11 mouse cellular contexts compared by ENCODE assay signal in genomic region chr3:104424346-104424745, GRCm38 (mm10).
DNase-seq lines count a peak whose midpoint lies in the region; ATAC-seq lines count a peak whose summit lies in the region.
"Had no signal": no experiment of that assay in that cellular context is flagged by ENCODE, and none has a peak within 500 bp of the region (broad histone marks: within the 10 kb centered on the region; RNA-seq: fewer than 3 reads in every experiment).

No protein-coding gene starts in this region.

- peak; percentile 74 for DNase-seq in brain, adult 2 months (ENCODE audit: low read depth, low spot score)
- no peak for DNase-seq in heart, postnatal 4 days
- DNase-seq in limb, embryonic 10.5 days (ENCODE audit: low spot score), result no peak
- DNase-seq in adrenal gland, adult (ENCODE audit: inconsistent age in 2 of 2, low spot score in 1 of 2), result no peak
- DNase-seq: gastrocnemius, postnatal 25 days had no signal

- no peak overlapping the region for H3K4me2 ChIP-seq in hindbrain, embryonic 15.5 days
- no peak overlapping the region for H3K4me2 ChIP-seq in hindbrain, embryonic 13.5 days
- H3K4me2 ChIP-seq in intestine, embryonic 16.5 days (ENCODE audit: low read depth, low read length), result no peak overlapping the region
- H3K4me2 ChIP-seq in liver, embryonic 12.5 days, result no peak overlapping the region
- H3K4me2 ChIP-seq: limb, embryonic 12.5 days had no signal

- no peak overlapping the region for H3K27ac ChIP-seq in hindbrain, embryonic 15.5 days (replicated peaks)
- no peak overlapping the region for H3K27ac ChIP-seq in hindbrain, embryonic 13.5 days
- H3K27ac ChIP-seq in intestine, embryonic 16.5 days (ENCODE audit: low read length), result no peak overlapping the region
- H3K27ac ChIP-seq in liver, embryonic 12.5 days, result no peak overlapping the region
- no peak overlapping the region for H3K27ac ChIP-seq in limb, embryonic 10.5 days
- H3K27ac ChIP-seq: limb, embryonic 12.5 days had no signal

- H3K27me3 ChIP-seq in hindbrain, embryonic 15.5 days, result no peaks in the 10 kb centered on the region
- no peaks in the 10 kb centered on the region for H3K27me3 ChIP-seq in hindbrain, embryonic 13.5 days
- H3K27me3 ChIP-seq in intestine, embryonic 16.5 days (replicated peaks; ENCODE audit: control insufficient read depth, insufficient read depth, low read length), result no peaks in the 10 kb centered on the region
- H3K27me3 ChIP-seq in liver, embryonic 12.5 days (replicated peaks), result no peaks in the 10 kb centered on the region
- H3K27me3 ChIP-seq in limb, embryonic 10.5 days (ENCODE audit: low read depth, poor library complexity, severe bottlenecking), result no peaks in the 10 kb centered on the region
- H3K27me3 ChIP-seq: limb, embryonic 12.5 days; megakaryocyte, embryonic 14.5 days had no signal

- H3K4me3 ChIP-seq in hindbrain, embryonic 15.5 days, result no peak overlapping the region
- H3K4me3 ChIP-seq in hindbrain, embryonic 13.5 days, result no peak overlapping the region
- no peak overlapping the region for H3K4me3 ChIP-seq in intestine, embryonic 16.5 days (ENCODE audit: low read length)
- no peak overlapping the region for H3K4me3 ChIP-seq in liver, embryonic 12.5 days
- H3K4me3 ChIP-seq in limb, embryonic 10.5 days, result no peak overlapping the region
- H3K4me3 ChIP-seq: limb, embryonic 12.5 days; megakaryocyte, embryonic 14.5 days had no signal

- H3K9ac ChIP-seq in hindbrain, embryonic 15.5 days, result no peak overlapping the region
- H3K9ac ChIP-seq in hindbrain, embryonic 13.5 days, result no peak overlapping the region
- no peak overlapping the region for H3K9ac ChIP-seq in intestine, embryonic 16.5 days (ENCODE audit: low read depth, low read length)
- H3K9ac ChIP-seq in liver, embryonic 12.5 days, result no peak overlapping the region
- H3K9ac ChIP-seq: limb, embryonic 12.5 days had no signal

- 54% methylated on average over 7 of the region's 7 CpGs for WGBS in hindbrain, embryonic 15.5 days
- WGBS in hindbrain, embryonic 13.5 days, result 66% methylated on average over 7 of the region's 7 CpGs
- WGBS in intestine, embryonic 16.5 days, result 66% methylated on average over 7 of the region's 7 CpGs
- WGBS in liver, embryonic 12.5 days (ENCODE audit: insufficient replicate concordance), result 69% methylated on average over 7 of the region's 7 CpGs
- 93% methylated on average over 7 of the region's 7 CpGs for WGBS in limb, embryonic 10.5 days

- H3K4me1 ChIP-seq in hindbrain, embryonic 15.5 days (replicated peaks), result no peaks in the 10 kb centered on the region
- H3K4me1 ChIP-seq in hindbrain, embryonic 13.5 days (replicated peaks), result peaks cover 9% of the 10 kb centered on the region; the same call in 1 of the 2 replicates
- H3K4me1 ChIP-seq in intestine, embryonic 16.5 days (ENCODE audit: control insufficient read depth, insufficient read depth, low read length), result no peaks in the 10 kb centered on the region
- H3K4me1 ChIP-seq in liver, embryonic 12.5 days, result peaks cover 13% of the 10 kb centered on the region
- H3K4me1 ChIP-seq in limb, embryonic 10.5 days, result no peaks in the 10 kb centered on the region
- H3K4me1 ChIP-seq: megakaryocyte, embryonic 14.5 days had no signal

- ATAC-seq in hindbrain, embryonic 15.5 days (ENCODE audit: low FRiP score, low read depth), result peak; percentile 69; the same call in 1 of the 2 replicates
- ATAC-seq in hindbrain, embryonic 13.5 days (ENCODE audit: low FRiP score), result no peak
- ATAC-seq in intestine, embryonic 16.5 days, result peak; percentile 76
- peak; percentile 52; the same call in 1 of the 2 replicates for ATAC-seq in liver, embryonic 12.5 days

- no peaks in the 10 kb centered on the region for H3K36me3 ChIP-seq in hindbrain, embryonic 15.5 days
- no peaks in the 10 kb centered on the region for H3K36me3 ChIP-seq in hindbrain, embryonic 13.5 days
- H3K36me3 ChIP-seq in intestine, embryonic 16.5 days (ENCODE audit: control insufficient read depth, insufficient read depth, low read length), result no peaks in the 10 kb centered on the region
- no peaks in the 10 kb centered on the region for H3K36me3 ChIP-seq in liver, embryonic 12.5 days
- no peaks in the 10 kb centered on the region for H3K36me3 ChIP-seq in limb, embryonic 10.5 days
- H3K36me3 ChIP-seq: limb, embryonic 12.5 days had no signal

- H3K9me3 ChIP-seq in hindbrain, embryonic 15.5 days, result no peaks in the 10 kb centered on the region
- no peaks in the 10 kb centered on the region for H3K9me3 ChIP-seq in hindbrain, embryonic 13.5 days
- no peaks in the 10 kb centered on the region for H3K9me3 ChIP-seq in intestine, embryonic 16.5 days (ENCODE audit: control insufficient read depth, low read length)
- no peaks in the 10 kb centered on the region for H3K9me3 ChIP-seq in liver, embryonic 12.5 days (replicated peaks)
- H3K9me3 ChIP-seq in limb, embryonic 10.5 days (replicated peaks), result no peaks in the 10 kb centered on the region
- H3K9me3 ChIP-seq: limb, embryonic 12.5 days; megakaryocyte, embryonic 14.5 days had no signal
